Mouse (Mus musculus): ENCODE data around the gene Ppp2r5e.

- TF ChIP-seq POLR2A (IDR thresholded peaks at IDR 0.05; ENCODE audit: low read depth, low read length) (no peak), CTCF (conservative IDR thresholded peaks at IDR 0.05; ENCODE audit: insufficient read depth, insufficient read length, low read depth, low read length) (peak; percentile 48)
Observed at GRCm38 (mm10) chr12:75449475-75449966, 146.5 kb downstream of the Ppp2r5e start.

All from kidney, adult 2 months (tissue).